Mouse (Mus musculus): Measurements from ENCODE around the gene Lacc1. TPM values are rescaled to one million over a fixed set of nuclear protein-coding genes. Genes with fewer than 3 reads are reported as not detected.

The Lacc1 gene
- polyA plus RNA-seq (2015; fragmentation: Nextera tagmentation; extraction: Ambion mirVana): 1.5 and 1.7 TPM in 2 replicates

DNA sequence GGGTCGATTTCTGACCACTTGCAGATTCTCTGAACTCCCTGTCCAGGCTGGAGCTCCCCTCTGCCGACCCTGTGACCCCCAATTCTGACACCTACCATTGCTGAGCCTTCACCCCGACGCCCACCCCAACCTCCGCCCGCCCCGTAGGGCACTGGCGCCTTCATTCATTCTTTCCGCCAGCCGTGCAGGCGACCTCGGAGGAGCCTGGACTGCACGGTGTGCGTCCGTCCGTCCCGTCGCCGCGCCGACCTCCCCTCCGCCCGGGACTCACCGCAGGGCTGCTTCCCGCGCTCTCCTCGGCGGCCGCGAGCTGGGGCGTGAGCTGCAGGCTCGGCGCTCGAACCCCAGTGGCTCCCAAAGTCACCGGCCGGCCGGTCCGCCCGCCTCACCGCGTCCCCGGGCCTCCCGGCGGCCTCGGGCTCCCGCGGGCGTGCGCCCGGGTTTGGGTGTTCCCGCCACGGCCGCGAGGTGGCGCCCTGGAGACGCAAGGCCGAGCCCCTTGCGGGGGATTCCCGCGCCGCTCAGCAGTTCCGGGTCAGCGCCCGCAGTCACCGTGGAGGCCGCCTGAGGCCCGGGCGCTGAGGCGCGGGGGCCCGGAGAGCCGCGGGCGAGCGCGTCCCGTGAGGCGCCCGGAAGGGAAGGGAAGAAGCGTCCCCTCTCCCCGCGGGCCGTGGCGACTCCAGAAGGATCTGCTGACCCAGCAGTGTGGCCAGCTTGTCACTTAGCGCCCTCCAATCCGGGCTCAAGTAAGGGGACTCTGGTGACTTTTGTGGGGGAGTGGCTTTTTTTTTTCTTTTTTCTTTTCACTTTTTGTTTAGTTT, at the start of gene Lacc1, which contains the start of gene Ccdc122:
Gene Lacc1 (minus strand): TSS at position 679 of the 821 bp plus-strand sequence.
Gene Ccdc122 (plus strand): TSS at position 547 of the 821 bp plus-strand sequence.
- peak; percentile 69 for ATAC-seq (replicated peaks)
- Histone ChIP-seq H3K36me3 (no peaks in the 10 kb centered on the region), H3K4me3 (peak within 1 kb of the TSS; percentile 40), H3K9ac (replicated peaks) (peak within 1 kb of the TSS; percentile 37), H3K27ac (replicated peaks) (no peak within 1 kb of the TSS), H3K9me3 (no peaks in the 10 kb centered on the region), H3K4me2 (replicated peaks) (peak within 1 kb of the TSS; percentile 53), H3K27me3 (no peaks in the 10 kb centered on the region), H3K4me1 (peaks cover 8% of the 10 kb centered on the region)
- WGBS: under 1% methylated on average over 81 of the region's 86 CpGs

DNA sequence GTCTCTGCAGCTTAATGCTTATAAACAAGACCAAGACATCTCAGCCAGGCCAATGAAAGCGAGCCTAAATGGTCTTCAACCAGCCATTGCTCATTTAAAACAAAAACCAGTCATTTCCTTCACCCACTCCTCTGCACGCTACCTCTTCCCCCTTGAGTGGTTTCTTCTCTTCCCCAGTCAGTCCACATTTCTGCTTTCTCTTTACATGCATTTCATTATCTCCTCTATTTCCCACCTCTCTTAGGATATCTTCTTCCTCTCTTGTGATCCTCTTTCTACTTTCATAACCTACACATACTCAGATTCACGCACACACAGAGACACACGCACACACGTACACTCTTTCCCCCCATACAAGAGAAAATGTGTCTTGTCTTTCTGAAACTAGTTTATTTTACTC, 44.5 kb upstream of the Lacc1 start:
- Histone ChIP-seq H3K9ac (replicated peaks) (no peak overlapping the region), H3K36me3 (no peaks in the 10 kb centered on the region), H3K4me3 (no peak overlapping the region), H3K27ac (replicated peaks) (no peak overlapping the region), H3K9me3 (no peaks in the 10 kb centered on the region), H3K27me3 (no peaks in the 10 kb centered on the region), H3K4me2 (replicated peaks) (no peak overlapping the region), H3K4me1 (no peaks in the 10 kb centered on the region)
- 91% methylated on average over 5 of the region's 5 CpGs for WGBS
- ATAC-seq (replicated peaks): no peak

DNA sequence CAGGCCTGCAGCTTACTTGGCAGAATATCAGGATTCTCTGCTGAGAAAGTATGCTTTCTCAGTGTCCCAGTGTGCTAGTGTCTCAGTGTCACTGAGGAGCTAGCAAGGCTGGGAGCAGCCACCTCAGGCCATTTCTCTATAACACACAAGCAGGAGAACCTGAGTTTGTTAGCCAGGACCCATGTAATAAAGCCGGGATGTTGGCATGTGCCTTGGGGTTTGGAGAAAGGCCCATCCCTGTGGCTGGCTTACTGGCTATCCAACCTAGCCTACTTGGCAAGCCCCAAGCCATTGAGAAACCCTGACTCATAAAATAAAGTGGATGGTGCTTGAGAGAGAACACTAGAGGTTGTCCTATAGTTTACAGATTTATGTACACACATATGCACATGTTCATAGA, 32.7 kb upstream of the Lacc1 start:
- no peak overlapping the region for H3K9ac ChIP-seq (replicated peaks)
- H3K4me2 ChIP-seq (replicated peaks): no peak overlapping the region
- H3K27me3 ChIP-seq: no peaks in the 10 kb centered on the region
- no peaks in the 10 kb centered on the region for H3K9me3 ChIP-seq
- H3K27ac ChIP-seq (replicated peaks): no peak overlapping the region
- 95% methylated on average over 1 of the region's 1 CpGs for WGBS
- H3K4me1 ChIP-seq: no peaks in the 10 kb centered on the region
- H3K36me3 ChIP-seq: no peaks in the 10 kb centered on the region
- no peak overlapping the region for H3K4me3 ChIP-seq
- no peak for ATAC-seq (replicated peaks)

DNA sequence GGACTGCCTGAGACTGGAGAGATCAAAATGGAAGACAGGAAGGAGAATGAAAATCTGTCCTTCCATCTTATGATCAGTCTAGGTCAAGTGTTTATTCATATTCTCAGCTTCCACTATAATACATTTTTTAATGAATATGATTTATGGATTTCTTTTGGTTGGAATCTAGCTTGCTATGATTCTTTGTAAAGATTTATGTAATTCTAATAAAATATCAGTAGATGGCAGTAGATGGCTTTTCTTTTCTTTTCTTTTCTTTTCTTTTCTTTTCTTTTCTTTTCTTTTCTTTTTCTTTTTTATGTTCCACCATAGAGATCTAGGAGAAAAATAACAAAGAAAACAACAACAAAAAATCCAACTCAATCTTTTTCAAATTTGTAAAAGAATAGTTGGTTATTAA, 16.6 kb upstream of the Lacc1 start:
- peaks cover 3% of the 10 kb centered on the region; the same call in 1 of the 2 replicates for H3K27me3 ChIP-seq
- no peak for ATAC-seq (replicated peaks)
- no peak overlapping the region for H3K4me2 ChIP-seq (replicated peaks)

DNA sequence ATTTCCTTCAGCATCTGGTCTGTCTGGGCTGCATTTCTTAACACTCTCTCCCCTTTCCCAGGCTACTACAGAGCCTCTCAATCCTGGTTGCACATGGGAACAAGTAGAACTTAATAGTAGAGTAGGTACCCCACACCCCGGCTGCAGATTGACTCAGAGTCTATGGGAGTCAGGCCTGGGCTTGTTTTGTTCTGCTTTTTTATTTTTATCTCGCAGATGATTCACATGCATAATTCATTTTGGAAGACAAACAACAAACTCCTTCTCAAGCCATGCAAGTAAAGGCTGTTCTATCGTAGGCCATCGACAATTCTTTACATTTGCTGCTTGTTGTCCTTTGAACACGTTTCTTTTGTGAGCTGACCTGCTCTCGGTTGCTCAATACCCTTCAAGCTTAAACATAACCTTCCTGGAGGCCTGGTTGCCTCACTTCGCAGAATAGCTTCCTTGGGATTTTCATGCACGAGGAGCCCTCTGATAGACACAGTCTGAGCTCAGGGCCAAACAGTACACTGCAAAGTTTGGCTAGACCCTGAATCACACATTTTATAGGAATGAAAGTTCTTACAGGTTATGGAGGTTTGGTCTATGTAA, 1.2 kb upstream of the Lacc1 start:
- Histone ChIP-seq H3K9ac (replicated peaks) (no peak overlapping the region), H3K36me3 (no peaks in the 10 kb centered on the region), H3K9me3 (no peaks in the 10 kb centered on the region), H3K27me3 (no peaks in the 10 kb centered on the region), H3K4me3 (no peak overlapping the region), H3K4me1 (peaks cover 8% of the 10 kb centered on the region), H3K27ac (replicated peaks) (no peak overlapping the region), H3K4me2 (replicated peaks) (no peak overlapping the region)
- 70% methylated on average over 8 of the region's 8 CpGs for whole genome bisulfite sequencing
- ATAC-seq (replicated peaks): no peak

More for the DNA sequence above, 16.6 kb upstream of the Lacc1 start:
- Histone ChIP-seq H3K27ac (replicated peaks) (no peak overlapping the region), H3K4me1 (no peaks in the 10 kb centered on the region), H3K9ac (replicated peaks) (no peak overlapping the region), H3K9me3 (no peaks in the 10 kb centered on the region; the same call in 1 of the 2 replicates), H3K36me3 (no peaks in the 10 kb centered on the region), H3K4me3 (no peak overlapping the region)

DNA sequence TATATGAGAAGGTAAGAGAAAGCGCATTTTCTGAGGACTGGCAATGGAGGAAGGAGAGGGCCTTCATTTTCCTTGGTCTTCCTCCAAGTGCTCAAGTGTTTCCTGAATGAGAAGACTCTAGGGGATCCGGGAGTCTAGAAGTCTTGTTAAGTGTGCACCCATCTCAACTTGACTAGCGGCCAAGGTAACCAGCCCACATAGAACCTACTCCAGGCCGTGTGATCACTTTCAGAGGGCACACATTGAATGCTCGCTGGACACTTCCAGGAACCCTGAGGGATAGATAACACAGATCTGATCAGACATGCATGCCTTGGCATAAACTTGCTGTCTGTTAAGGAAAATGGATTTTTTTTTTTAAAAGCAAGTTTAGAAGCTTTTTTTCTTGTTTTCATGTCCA, 626 bp upstream of the Lacc1 start:
- H3K4me3 ChIP-seq: no peak overlapping the region
- peaks cover 8% of the 10 kb centered on the region for H3K4me1 ChIP-seq
- no peak overlapping the region for H3K9ac ChIP-seq (replicated peaks)
- ATAC-seq (replicated peaks): no peak
- no peaks in the 10 kb centered on the region for H3K9me3 ChIP-seq
- no peaks in the 10 kb centered on the region for H3K36me3 ChIP-seq
- 87% methylated on average over 5 of the region's 5 CpGs for WGBS
- no peak overlapping the region for H3K4me2 ChIP-seq (replicated peaks)
- no peak overlapping the region for H3K27ac ChIP-seq (replicated peaks)
- no peaks in the 10 kb centered on the region for H3K27me3 ChIP-seq

DNA sequence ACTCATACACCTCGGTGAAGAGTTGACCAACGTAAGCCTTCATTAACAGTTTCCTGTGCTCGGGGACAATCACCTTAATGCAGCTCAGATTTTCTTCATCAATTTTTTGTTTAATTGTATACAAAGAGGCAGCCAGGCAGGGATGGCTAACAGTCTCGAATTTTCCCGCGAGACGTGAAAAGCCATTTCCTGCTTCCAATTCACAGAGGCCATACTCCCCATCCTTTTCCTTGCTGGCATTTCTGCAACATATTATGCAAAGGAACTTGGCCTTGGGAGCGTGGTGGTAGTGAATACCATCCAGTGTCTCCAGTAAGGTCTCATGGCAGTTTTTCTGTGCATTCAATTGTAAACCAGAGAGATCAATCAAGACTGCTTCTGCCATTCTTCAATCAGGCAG, 1.7 kb downstream of the Lacc1 start:
- Histone ChIP-seq H3K27ac (replicated peaks) (no peak overlapping the region), H3K4me2 (replicated peaks) (no peak overlapping the region), H3K9ac (replicated peaks) (no peak overlapping the region), H3K4me3 (no peak overlapping the region), H3K27me3 (no peaks in the 10 kb centered on the region), H3K9me3 (no peaks in the 10 kb centered on the region), H3K36me3 (no peaks in the 10 kb centered on the region), H3K4me1 (peaks cover 8% of the 10 kb centered on the region)
- WGBS: 80% methylated on average over 8 of the region's 8 CpGs
- ATAC-seq (replicated peaks): no peak

DNA sequence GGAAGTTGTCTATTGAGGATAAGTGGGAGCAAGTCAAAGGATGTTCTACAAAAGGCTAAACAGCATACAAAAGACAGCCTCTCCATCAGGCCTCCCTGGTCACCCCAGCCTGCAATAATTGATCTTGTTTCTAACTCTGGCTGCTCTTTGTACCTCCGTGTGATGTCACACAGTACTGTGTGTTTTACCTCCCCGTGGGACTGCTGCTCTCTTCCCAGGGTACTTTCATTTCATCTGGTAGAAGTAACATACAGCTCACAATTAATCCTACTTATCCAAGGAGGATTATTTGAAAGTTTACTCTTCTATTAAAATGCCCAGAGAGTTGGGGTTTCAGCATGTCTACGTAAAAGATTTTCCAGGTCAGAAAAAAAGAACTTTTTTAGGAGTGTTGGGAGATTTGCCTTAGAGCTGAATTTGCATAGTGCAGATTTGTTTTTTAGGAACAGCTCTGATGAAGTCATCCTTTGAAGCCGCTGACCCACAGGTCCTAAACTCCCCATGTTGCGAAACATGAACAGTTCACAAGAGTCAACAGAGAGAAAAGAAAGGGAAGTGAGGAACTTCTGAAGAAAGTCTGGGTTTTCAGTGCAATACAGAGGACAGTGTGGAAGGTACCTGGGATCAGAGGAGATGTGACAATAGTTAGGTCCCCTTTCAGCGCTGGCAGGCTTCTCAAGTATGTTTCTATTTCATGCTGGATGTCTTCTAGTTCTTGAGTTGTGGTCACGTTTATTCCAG, 2.4 kb downstream of the Lacc1 start:
- no peak for ATAC-seq (replicated peaks)
- no peak overlapping the region for H3K27ac ChIP-seq (replicated peaks)
- H3K36me3 ChIP-seq: no peaks in the 10 kb centered on the region
- peaks cover 8% of the 10 kb centered on the region for H3K4me1 ChIP-seq
- H3K4me3 ChIP-seq: no peak overlapping the region
- H3K9ac ChIP-seq (replicated peaks): no peak overlapping the region
- WGBS: 58% methylated on average over 7 of the region's 7 CpGs
- H3K4me2 ChIP-seq (replicated peaks): no peak overlapping the region
- no peaks in the 10 kb centered on the region for H3K27me3 ChIP-seq
- no peaks in the 10 kb centered on the region for H3K9me3 ChIP-seq

DNA sequence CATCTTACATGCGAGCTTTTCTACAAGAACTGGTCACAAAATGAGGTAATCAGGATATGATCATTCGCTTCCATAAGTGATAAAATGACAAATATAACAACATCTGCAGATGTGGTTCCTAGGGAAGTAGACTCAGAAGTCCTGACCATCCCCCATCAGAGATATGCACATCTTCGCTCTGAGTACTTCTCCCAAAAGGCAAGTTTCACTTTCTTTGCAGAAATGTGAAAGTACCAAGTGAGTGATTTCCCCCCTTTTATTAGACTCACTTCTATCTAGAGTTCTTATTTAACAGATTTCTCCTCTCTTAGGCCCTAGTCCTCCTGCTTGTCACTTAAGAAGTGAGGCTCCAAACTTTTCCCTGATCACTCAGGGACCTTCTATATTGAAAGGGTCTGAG, 3.3 kb downstream of the Lacc1 start:
- Histone ChIP-seq H3K36me3 (no peaks in the 10 kb centered on the region), H3K9ac (replicated peaks) (no peak overlapping the region), H3K27me3 (no peaks in the 10 kb centered on the region), H3K4me1 (peaks cover 8% of the 10 kb centered on the region), H3K4me3 (no peak overlapping the region), H3K4me2 (replicated peaks) (no peak overlapping the region), H3K27ac (replicated peaks) (no peak overlapping the region), H3K9me3 (no peaks in the 10 kb centered on the region)
- WGBS: 98% methylated on average over 3 of the region's 3 CpGs
- ATAC-seq (replicated peaks): no peak

DNA sequence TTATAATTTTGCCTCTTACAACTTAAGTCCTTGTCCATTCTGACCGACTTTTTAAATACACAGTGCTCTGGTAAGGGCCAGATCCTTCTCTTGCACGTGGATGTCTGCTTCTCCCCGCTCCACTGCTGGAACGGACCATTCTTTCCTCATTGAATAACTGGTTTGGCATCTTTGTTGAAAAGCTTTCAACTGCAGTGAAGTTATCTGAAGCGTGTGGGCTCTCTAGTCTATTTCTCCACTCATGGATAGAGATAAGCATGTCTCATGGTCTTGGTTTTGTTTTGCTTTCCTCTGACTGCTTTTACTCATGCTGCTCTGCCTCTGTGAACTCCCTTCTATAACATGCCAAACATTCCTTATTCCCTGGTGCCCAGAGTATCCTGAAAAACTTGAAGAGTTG, 4.3 kb downstream of the Lacc1 start:
- H3K27ac ChIP-seq (replicated peaks): no peak overlapping the region
- no peaks in the 10 kb centered on the region for H3K36me3 ChIP-seq
- no peaks in the 10 kb centered on the region for H3K9me3 ChIP-seq
- no peak overlapping the region for H3K4me2 ChIP-seq (replicated peaks)
- peaks cover 8% of the 10 kb centered on the region for H3K4me1 ChIP-seq
- 61% methylated on average over 5 of the region's 5 CpGs for WGBS
- no peak overlapping the region for H3K4me3 ChIP-seq
- H3K27me3 ChIP-seq: no peaks in the 10 kb centered on the region
- ATAC-seq (replicated peaks): no peak
- H3K9ac ChIP-seq (replicated peaks): no peak overlapping the region

DNA sequence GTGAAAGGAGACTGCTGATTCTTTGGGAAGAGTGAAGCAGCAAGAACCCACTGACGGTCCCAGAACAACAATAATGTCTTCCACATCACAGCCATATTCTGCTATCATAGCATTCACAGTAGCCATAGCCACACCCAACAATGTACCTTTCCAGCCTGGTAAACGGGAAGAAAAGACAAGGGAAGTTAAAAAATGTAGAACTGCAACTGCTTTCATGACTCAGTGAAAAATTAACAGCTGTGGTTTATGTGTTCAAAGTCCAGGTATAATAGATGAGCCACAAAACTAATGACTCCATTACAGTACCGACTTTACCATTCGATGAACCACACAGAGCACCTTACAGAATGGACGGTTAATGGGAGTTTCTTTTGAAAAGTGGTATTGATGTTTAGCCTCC, 5.9 kb downstream of the Lacc1 start:
- no peak overlapping the region for H3K9ac ChIP-seq (replicated peaks)
- no peaks in the 10 kb centered on the region for H3K27me3 ChIP-seq
- WGBS: 91% methylated on average over 5 of the region's 5 CpGs
- no peaks in the 10 kb centered on the region for H3K36me3 ChIP-seq
- H3K4me2 ChIP-seq (replicated peaks): no peak overlapping the region
- no peaks in the 10 kb centered on the region for H3K4me1 ChIP-seq
- H3K27ac ChIP-seq (replicated peaks): no peak overlapping the region
- no peak overlapping the region for H3K4me3 ChIP-seq
- no peaks in the 10 kb centered on the region for H3K9me3 ChIP-seq
- no peak for ATAC-seq (replicated peaks)

DNA sequence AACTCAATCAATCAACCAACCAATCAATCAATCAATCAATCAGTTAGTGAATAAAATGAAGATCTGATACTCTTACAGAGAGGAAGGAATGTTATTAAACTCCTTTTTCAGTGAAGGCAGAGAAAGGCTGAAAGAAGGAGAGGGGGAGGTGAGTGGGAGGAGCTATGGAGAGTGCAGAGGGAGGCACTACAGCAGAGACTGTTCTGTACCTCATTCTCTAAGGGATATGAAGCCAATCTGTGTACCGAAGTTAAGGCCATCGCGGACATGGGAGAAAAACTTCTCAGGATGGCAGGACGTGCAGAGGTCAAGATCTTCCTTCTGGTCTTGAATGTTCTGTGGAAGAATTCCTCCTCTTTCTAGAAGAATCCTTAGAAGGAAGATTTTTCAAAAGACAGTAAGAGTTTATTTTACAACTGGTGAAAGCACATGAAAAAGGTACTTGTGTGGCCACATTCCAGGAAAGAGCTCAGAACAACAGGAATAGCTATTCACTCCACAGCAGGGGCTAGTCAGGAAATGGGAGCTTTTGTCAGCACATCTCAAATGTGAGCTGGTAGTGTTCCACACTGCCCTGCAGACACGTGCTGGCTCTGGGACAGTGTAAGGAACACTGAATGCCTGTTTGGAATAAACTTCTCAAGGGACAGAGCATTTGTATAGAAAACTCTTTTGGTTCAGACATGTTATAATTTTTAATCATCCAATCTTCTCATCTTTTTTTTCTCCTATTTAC, 7.2 kb downstream of the Lacc1 start:
- ATAC-seq (replicated peaks): no peak
- 58% methylated on average over 5 of the region's 5 CpGs for WGBS

More for the DNA sequence above, 7.2 kb downstream of the Lacc1 start:
- Histone ChIP-seq H3K27me3 (no peaks in the 10 kb centered on the region), H3K36me3 (no peaks in the 10 kb centered on the region), H3K4me3 (no peak overlapping the region), H3K27ac (replicated peaks) (no peak overlapping the region), H3K9ac (replicated peaks) (no peak overlapping the region), H3K4me2 (replicated peaks) (no peak overlapping the region), H3K4me1 (no peaks in the 10 kb centered on the region), H3K9me3 (no peaks in the 10 kb centered on the region)
